Mouse (Mus musculus) small intestine, adult 2 months (tissue): ENCODE data around the gene Igf2r.

Experiments used
- CTCF ChIP-seq: fragments of 200-500 bp; IDR thresholded peaks from 2 replicates; pipeline ENCODE4 v1.5.1; 2012; ENCODE audit warnings: low read depth, mild to moderate bottlenecking, control low read depth, inconsistent platforms, low read length, moderate library complexity, mixed read lengths; ENCODE audit not compliant: insufficient replicate concordance, insufficient read length; ENCODE audit errors: extremely low read depth
- POLR2A ChIP-seq: fragments of 200-500 bp; IDR thresholded peaks from 2 replicates; pipeline ENCODE4 v1.6.1; 2012; ENCODE audit warnings: low read depth, mild to moderate bottlenecking, control low read depth, inconsistent platforms, low read length, moderate library complexity

DNA sequence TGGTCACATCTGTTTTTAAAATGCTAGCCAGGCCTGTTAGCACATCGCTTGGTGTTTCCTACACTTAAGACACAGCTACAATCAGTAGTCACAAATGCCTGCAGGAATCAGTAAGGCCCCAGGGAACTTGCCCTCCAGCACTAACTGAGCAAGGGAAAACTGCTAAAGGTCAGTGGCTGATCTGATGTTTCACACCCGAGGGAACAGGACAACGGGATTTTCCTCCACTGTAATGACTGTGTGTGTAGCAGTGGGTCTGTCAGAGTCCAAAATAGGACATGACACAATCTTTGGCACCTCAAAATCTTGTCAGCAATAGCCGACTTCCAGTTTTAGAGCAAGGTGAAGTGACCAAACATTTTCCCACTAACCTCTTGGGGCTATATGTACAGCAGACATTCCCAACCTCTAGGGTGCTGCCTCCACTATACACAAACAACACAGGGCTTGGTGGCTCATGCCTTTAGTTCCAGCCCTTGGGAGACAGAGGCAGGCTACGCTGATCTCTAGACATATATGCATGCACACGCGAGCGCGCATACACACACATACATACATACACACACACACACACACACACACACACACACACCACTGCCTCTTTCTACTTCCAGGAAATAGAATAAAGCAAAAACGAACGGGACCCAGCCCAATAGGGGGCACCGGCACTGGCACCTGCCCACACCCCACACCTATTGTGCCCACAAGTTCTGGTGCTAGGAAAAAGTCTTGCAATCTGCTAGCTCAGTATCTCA, 10.6 kb downstream of the Igf2r start:
- TF ChIP-seq CTCF (no peak), POLR2A (no peak)
